Mouse (Mus musculus) MEL (cell line): Measurements from ENCODE around the gene Pacsin1.

ENCODE experiments used
- CTCF ChIP-seq, 3 experiments: IDR thresholded peaks in 2 of 3; conservative IDR thresholded peaks in 1 of 3; 2 replicates each; pipeline ENCODE4 v1.5.1; 2011 to 2012; ENCODE audit warnings: low read length in 3 of 3, low read depth in 2 of 3, mild to moderate bottlenecking in 2 of 3, improper control_type of control experiment in 1 of 3, inconsistent platforms in 1 of 3, mixed read lengths in 1 of 3, moderate library complexity in 1 of 3; ENCODE audit not compliant: control insufficient read depth in 1 of 3, insufficient read depth in 1 of 3, poor library complexity in 1 of 3, severe bottlenecking in 1 of 3
- EP300 ChIP-seq, 2 experiments: IDR thresholded peaks; 2 replicates each; pipeline ENCODE4 v1.6.1; 2011; ENCODE audit warnings: improper control_type of control experiment in 2 of 2, low read length in 2 of 2, low read depth in 1 of 2, mild to moderate bottlenecking in 1 of 2
- MYC ChIP-seq: IDR thresholded peaks from 2 replicates; pipeline ENCODE4 v1.6.1; 2011; ENCODE audit warnings: low read depth, mild to moderate bottlenecking, low read length, improper control_type of control experiment, moderate library complexity
- POLR2A ChIP-seq, 2 experiments: IDR thresholded peaks; 2 replicates each; pipeline ENCODE4 v1.6.1; 2011 to 2012; ENCODE audit warnings: low read length in 2 of 2, mild to moderate bottlenecking in 2 of 2, control low read depth in 1 of 2, improper control_type of control experiment in 1 of 2, low read depth in 1 of 2, moderate library complexity in 1 of 2; ENCODE audit not compliant: control insufficient read depth in 1 of 2, insufficient read depth in 1 of 2, poor library complexity in 1 of 2

DNA sequence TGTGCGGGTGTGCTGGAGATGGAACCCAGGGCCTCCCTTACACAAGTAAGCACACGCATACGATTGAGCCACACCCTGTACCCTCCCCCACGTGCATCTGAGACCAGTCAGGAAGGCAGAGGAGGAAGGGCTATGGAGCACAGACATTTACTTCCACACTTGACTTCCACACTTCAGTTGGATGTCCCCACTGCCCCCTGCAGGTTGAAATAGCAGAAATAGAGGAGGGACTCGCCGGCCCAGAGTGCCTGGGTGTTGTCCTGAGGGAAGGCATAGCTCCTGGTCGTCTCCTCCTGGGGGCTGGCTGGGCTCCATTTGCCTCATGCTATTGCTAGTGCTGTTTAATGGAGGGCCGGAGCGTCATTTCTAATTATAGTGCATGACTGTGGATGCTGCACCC, 20.1 kb downstream of the Pacsin1 start:
- TF ChIP-seq CTCF (IDR thresholded peaks at IDR 0.05 in 2 of 3, conservative IDR thresholded peaks at IDR 0.05 in 1 of 3; ENCODE audit: control insufficient read depth in 1 of 3, insufficient read depth in 1 of 3, low read depth in 2 of 3, low read length in 3 of 3, poor library complexity in 1 of 3, severe bottlenecking in 1 of 3), result peak; percentile 3 to 28 (median 7); a peak in 2 of 6 replicates
- TF ChIP-seq POLR2A (IDR thresholded peaks at IDR 0.05; ENCODE audit: control insufficient read depth in 1 of 2, insufficient read depth in 1 of 2, low read depth in 1 of 2, low read length in 2 of 2, poor library complexity in 1 of 2), result no peak
- no peak for TF ChIP-seq MYC
- TF ChIP-seq EP300 (IDR thresholded peaks at IDR 0.05; ENCODE audit: low read depth in 1 of 2, low read length in 2 of 2), result no peak
